Mouse (Mus musculus): Measurements from ENCODE around the gene Rara.

Rara gene

DNA sequence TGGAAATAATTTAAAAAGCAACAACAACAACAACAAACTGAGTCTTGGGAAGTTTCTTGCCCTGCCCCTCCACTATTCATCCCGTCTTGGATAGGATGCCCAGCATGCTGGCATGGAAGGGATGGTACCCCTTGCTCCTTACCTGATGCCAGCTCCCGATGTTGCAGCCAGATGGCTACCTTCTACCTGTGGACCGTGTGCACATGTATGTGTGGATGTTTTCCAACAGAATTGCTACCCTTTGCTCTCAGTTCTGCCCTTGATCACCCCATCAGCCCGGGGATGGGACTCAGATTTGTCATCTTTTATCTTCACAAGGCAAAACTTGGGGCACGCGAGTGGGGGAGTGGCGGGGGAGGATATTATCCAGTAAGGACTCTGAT, 11.1 kb downstream of the Rara start:
- no peak for DNase-seq

DNA sequence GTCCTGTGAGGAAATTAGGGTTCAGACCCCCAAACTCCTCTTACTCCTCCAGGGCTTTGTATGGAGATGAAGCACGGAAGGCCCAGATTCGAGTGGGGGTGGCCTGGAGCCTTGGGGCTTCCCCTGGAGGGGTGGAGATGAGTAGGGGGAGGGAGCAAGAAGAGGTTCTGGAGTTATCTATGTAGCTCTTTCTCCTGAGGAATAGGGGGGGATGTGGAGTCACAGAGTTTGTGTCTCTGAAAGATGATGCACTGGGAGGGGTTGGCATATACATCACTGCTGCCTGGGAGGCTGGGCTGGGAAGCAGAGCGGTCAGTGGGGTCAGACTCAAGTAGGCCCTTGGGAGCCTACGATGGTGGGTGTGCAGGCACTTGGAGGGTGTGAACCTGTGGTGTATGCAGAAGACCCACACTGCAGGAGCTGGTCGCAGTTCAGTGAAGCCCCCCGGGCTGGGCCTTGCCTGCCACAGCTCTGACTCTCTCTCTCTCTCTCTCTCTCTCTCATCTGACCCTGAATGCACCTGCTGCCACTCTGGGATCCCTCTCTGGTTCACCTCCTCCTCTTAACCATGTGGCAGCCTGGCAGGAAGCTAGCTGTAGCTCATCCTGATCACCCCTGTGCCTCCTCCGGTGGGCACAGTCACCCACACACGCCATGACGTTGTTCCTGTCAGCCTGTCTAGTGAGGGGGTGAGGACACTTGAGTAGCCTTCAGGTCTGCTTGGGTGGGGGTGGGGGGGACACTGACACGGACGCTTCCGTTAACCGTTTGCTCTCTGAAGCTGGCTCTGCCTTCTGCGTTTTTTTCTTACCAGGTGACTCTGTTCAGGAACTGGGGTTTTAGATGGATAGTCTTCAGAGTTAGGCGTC, 11.7 kb downstream of the Rara start:
- peak; percentile 4 for DNase-seq

GRCm38 (mm10) chr11:98939953-98940641, 12.5 kb downstream of the Rara start:
- peak; percentile 9 for DNase-seq

DNA sequence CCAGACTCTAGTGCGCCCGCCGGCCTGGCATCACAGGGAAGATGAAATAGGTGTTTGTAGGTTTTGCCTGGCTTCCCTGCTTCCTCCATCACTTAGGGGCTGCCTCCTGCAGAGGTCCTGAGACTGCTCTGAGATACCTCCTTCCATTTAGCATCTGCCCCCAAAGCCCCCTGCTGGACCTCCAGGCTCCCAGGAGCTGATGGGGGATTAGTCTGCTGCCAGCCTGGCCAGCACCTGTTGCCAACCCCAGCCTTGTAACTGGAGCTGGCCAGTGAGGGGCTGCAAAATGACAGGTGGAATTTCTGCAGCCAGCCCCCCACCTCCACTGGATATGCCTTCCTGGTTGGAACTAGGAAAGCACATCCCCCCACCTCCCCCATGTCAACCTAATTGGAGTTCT, 13.2 kb downstream of the Rara start:
- DNase-seq: no peak

DNA sequence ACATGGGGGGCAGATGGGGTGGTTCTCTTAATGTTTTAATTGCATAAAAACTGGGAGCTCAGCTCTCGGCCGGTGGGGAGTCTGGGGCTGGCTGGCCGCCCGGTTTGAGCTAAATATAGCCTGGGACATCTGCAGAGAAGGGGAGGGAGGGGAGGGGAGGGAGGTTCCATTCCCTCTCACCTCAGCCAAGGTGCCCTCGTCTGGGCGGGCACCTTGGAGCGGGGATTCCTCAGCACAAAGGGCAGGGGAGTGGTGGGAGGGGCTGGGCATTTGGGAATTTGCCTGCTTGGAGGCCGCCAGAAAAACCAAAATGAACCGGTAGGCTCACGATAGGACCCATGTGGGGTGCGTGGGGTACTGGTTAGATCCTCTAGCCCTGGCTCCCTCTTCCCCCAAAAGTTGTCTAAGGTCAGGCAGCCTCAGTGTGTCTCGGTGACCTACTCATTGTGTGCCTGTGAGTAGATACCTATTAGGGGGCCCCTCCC, 13.8 kb downstream of the Rara start:
- DNase-seq: peak; percentile 79

DNA sequence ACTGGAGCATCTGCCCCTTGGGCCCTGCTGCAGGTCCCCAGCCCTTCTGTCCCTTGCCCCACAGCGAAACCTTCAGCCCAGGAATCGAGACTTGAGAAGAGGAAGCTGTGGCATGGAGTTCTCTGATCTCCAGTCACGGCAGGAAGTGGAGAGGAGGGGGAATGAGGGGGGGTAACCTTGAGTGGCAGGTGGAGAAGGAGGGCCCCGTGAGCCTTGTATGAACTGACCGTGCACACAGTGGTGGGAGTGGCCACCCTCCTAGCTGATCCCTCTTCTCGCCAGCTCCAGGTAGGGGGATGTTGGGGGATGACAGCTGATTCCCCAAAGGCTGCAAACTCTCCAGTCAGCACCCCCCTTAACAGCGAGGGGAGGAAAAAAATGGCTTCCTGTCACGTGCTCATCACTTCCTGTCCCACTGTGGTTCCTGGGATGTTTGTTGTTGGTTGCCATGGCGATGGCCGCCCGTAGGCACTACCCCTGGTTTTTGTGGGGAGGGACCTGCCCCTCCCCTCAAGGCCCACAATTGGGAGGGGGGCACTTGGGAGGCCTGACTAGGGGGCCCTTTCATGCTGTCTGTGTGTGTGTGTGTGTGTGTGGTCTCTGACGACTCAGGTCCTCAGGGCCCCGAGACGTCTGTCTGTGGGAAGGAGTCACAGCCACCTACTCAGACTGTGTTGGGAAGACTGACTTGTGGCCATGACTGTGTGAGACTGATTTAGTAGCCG, 14.4 kb downstream of the Rara start:
- DNase-seq: peak; percentile 85

DNA sequence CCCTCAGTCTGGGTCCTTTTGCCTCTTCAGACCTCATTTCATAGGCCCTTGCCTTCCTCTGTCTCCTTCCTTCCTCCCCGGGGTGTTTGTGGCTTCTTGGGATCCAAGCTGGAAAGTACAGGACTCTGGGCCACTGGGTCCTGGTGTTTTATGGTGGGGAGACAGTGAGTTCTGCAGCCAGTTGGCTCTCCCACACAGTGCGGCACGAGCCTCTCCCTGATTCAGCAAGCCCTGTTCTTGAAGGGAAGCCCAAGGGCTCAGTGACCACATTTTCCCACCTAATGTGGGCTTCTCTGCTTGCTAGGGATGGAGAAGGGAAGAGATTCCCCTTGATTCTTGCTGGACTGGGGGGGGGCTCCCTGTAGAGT, 14.9 kb downstream of the Rara start:
- DNase-seq: no peak

DNA sequence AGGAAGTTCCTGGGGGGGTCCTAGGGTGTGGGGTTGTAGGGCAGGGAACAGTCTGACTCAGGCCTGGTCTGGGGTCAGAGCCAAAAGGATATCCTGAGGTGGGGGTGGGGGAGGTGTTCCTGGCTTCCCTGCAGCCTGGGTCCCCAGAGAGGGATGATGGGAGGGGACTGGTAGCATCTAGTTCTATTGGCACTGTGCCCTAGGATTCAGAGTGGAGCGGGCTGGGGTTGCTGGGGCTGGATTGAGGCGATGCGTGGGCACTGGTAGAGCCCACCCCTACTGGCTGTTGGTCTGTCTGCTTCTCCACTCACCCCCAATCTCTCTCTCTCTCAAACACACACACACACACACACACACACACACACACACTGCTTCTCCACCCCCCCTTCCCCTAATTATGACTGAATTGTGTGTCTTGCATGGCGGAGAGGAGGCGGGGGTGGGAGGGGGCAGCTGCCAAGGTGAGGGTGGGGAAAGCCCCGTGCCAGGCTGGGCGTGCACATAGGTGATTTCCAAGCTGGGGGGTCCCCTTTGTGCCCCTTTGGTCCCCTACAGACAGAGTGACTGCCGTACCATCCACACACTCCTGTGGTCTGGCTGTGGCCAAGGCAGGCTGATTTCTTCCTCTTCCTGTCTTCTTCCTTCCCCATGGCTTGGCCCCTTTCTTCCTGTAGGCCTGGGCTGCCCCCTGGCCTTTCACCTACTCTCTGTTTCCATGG, 15.5 kb downstream of the Rara start:
- DNase-seq: peak; percentile 52

GRCm38 (mm10) chr11:98943741-98944461, 16.3 kb downstream of the Rara start:
- DNase-seq: no peak

- DNase-seq: no peak
These were observed 17.4 kb downstream of the Rara start for GRCm38 (mm10) chr11:98944897-98945604.

DNA sequence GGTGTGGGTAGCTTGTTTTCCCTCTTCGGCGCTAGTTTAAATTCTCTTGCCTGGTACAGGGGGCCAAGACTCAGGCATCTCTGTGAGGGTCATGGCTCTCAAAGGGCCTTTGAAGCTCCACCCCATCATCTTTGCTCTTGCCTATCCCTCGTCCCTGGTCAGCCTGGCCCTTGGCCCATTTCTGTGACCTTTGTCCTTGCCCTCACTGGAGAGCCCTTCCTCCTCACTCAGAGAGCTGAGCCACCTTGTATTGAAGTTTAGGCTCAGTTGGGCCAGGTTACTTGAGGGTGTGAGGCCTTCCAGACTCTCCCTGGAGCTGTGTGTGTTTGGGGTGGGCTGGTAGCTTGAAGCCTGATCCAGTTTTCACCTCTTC, 18.0 kb downstream of the Rara start:
- DNase-seq: peak; percentile 91

DNA sequence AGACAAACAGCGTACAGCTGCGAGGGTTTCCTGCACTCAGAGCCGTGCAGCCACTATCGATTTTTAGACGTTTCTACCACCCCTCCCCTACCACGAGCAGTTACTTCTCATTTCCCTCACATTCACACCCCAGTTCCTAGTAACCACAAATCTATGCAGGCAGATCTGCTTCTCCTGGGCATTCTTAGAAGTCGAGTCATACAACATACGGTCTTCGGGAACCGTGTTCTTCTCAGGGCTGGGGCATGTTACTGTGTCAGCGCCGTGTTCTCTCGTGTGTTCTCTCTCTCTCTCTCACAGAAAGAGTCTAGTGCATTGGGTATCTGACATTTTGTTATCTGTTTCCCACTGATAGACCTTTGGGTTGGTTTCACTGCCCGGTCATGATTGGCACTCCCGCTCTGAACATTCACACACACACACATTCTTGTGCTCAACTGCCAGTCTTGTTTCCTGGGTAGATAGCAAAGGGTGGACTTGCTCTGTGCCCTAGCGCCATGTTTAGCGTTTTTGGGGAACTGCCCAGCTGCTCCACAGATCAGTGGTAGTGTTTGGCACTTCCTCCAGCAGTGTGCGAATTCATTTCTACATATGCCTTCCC, 20.5 kb downstream of the Rara start:
- no peak for DNase-seq

DNA sequence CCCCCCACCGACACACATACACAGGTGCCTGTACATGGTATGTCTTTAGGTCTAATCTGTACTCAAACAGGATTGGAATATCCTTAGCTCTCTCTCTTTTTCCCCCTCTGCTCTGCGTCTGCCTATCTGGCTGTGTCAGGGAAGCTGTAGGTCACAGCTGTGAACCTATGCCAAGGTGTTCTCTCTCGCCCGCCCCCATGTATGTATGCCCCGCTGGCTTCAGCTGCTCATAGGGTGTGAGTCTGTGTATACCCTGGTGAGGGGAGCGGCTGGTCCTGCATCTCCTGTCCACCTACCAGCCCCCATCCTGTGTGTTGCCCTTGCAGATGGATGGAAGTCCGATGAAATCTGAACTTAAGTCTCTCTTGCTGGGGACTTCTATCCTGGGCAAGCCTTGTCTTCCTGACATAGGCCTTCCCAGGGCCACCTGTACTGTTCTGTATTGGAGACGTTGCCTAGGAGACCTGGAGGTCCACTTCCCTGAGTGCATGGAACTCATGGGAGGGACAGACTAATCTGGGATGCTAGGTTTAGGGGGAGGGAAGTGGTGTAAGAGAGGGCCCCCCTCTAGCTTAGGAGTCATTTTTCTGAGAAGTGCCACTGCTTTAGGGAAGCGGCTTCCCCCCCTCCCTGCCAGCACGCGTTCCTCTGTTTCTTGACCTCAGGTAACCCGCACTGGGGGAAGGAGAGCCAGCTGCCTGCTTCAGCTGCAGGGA, 21.8 kb downstream of the Rara start:
- no peak for DNase-seq

- DNase-seq: peak; percentile 78
These were observed 22.4 kb downstream of the Rara start for GRCm38 (mm10) chr11:98949958-98950460.

GRCm38 (mm10) chr11:98950484-98950883, 22.9 kb downstream of the Rara start:
- DNase-seq: no peak

DNA sequence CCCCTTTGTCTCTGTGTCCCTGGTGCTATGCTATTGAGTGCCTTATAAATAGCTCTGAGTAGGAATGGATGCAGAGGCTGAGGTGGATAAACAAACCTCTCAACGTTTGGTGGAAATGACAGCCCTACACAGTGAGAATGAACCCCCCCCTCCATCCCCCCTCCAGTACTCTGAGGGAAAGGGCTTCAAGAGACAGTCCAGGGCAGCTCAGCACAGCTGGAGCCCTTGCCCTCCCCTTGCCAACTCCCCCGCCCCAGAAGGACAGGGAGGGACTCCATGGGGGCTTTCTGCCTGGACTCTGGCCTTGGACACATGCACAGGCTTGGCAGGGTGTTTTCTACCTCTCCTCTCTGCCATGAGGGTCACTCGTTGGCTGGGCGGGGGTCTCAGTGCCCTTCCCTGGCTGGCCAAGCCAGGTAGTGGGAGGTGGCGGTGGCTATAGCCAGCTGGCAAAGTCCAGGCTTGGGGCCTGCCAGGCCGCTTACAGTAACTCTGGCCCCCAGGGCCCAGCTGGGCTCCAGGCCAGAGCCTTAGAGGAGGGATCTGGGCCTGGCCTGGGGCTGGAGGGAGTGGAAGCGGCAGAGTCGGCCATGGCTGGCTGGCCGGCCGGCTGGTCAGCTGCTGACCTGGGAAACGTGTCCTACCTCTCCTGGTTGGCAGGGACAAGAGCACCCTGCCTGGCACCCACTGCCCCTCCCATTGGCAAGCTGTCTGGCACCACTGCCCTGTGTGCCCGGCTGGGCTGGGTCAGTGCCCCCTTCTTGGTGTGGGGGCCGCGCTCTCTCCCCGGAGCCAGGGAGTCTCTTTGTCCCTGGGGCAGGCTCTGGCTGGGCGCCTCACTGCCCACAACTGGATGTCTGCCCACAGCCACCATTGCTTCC, 23.6 kb downstream of the Rara start:
- DNase-seq: peak; percentile 91

DNA sequence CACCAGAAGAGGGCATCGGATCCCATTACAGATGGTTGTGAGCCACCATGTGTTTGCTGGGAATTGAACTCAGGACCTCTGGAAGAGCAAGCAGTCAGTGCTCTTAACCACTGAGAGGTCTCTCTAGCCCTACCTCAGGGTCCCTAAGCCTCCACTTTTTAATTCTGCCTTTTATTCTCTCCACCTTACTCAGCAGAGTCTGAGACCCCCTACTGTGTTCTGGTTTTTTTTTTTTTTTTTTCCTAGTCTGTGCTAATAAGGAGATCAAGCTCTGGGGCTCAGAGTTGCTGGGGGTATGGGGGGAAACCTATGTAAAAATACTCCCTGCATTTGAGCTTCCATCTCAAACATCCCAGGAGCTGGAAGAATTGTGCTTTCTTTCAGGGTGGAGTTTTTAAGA, 24.5 kb downstream of the Rara start:
- no peak for DNase-seq

- DNase-seq: no peak
These were observed 25.1 kb downstream of the Rara start for GRCm38 (mm10) chr11:98952736-98953135.

- DNase-seq: no peak
These were observed 25.7 kb downstream of the Rara start for GRCm38 (mm10) chr11:98953361-98953760.

Measured in kidney, adult 18-20 months (tissue).